Mouse (Mus musculus): ENCODE data around the gene Dpp6.
A peak's percentile ranks its signal among the peaks of the same experiment; 100 is the strongest.

Dpp6 gene

DNA sequence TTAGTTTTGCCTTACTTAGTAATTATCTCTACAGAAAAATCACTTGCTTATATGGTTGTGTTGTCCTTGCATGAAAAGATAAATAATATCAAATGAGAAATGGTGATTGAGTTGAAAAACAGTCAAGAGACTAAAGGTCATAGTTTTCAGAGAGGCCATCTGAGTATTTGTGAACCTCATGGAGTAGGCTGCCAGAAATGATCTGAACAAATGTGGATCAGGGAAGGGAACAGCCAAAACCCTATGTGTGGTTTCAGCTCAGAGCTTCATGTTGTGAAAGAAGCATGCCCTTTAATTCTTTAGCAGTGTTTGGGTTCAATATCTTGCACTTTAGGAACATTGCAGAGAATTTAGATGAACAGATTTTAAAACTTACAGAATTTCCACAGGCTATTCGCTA is 458.9 kb downstream of the Dpp6 start:
- DNase-seq (ENCODE audit: low read depth, low spot score) = no peak

- no peak for DNase-seq (ENCODE audit: low read depth, low spot score)
Measured at GRCm38 (mm10) chr5:27278120-27278645, 461.2 kb downstream of the Dpp6 start.

DNA sequence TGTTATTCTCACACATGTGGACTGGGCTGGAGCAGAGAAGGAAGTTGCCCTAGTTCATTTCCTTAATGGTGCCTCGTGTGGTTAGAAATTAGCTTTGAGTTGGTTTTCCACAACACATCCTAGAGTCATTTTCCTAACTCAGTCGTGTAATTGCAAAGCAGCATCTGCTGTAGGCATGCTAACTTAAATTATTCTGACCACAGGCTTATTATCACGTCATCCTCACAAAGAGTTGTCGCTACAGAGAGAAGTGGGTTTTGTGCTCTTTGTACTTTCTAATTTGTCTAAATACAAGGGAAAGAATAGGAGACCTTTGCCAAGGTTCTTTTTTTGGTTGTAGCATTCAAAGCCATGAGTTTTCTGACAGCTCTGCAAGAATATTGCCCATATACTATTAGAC is 469.9 kb downstream of the Dpp6 start:
- DNase-seq (ENCODE audit: low read depth, low spot score) = no peak

GRCm38 (mm10) chr5:27291378-27291777 is 474.4 kb downstream of the Dpp6 start:
- peak; percentile 24 for DNase-seq (ENCODE audit: low read depth, low spot score)

DNA sequence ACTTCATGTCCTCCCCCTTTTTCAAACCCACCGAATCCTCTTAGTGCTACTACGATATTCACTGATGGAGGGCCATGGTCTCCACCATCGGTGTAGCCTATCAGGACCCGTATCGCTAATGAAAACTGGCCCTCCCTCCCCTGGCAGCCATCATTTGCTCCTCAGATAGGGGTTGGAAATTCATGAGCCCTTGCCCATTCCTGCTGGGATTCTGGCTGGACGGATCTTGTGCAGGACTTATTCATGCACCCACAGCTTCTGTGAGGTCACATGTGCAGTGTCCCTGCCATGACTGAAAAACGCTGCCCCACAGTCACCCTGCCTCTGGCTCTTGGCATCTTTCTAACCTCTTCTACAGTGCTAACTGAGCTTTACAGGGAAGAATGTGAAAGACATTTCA is 475.2 kb downstream of the Dpp6 start:
- no peak for DNase-seq (ENCODE audit: low read depth, low spot score)

- no peak for DNase-seq (ENCODE audit: low read depth, low spot score)
Measured at GRCm38 (mm10) chr5:27304115-27304514, 487.1 kb downstream of the Dpp6 start.

DNA sequence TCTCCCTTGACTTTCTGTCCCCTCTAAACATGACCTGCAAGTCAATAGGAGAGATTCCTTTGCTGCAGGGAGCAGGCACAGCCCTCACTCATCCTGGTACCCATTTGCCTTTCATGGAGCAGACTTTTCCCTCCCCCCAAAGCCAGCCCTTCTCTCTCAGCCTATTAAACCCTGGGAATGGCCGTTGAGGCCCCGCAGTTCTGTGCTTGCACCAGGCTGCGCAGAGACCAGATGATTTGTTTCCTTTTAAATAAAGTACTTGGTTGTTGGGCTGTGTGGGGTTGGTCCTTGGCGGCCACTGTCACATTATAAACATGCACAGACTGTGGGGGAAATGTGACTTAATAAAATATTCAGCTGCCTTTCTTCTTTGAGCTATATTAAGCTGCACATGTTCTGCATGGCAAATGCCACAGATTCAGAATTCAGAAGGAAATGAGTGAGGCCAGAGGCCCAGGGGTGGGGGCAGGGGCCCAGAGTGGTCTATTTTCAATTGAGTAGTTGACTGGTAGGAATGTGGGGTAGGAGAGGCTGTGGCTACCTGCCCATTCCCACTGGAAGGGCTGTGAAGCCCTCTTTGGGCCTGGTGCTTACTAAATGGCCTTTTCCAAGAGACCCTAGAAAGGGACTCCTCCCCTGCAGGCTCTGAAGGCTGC is 489.6 kb downstream of the Dpp6 start:
- no peak for DNase-seq (ENCODE audit: low read depth, low spot score)

DNA sequence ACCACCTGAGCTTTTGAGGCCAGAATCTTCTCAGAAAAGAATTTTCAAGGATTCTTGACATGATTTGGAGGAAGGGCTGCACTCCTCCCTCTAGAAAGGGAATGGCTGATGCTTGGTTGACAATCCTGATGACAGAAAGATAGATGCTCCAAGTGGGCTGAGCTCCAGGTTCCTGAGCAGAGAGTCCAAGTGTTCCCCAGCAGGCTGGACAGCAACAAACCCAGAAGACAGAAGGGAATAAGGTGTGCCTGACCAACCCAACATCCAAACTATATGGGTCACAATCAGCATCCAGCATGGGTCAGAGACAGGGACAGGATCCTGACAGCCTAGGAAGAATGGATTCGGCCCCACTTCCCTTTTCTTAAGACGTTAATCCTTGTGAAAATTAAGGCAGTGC is 493.2 kb downstream of the Dpp6 start:
- no peak for DNase-seq (ENCODE audit: low read depth, low spot score)

- DNase-seq (ENCODE audit: low read depth, low spot score) = no peak
Measured at GRCm38 (mm10) chr5:27316674-27317073, 499.7 kb downstream of the Dpp6 start.

GRCm38 (mm10) chr5:27317264-27317663 is 500.3 kb downstream of the Dpp6 start:
- peak; percentile 71 for DNase-seq (ENCODE audit: low read depth, low spot score)

GRCm38 (mm10) chr5:27317832-27318231 is 500.8 kb downstream of the Dpp6 start:
- DNase-seq (ENCODE audit: low read depth, low spot score) = no peak

- no peak for DNase-seq (ENCODE audit: low read depth, low spot score)
Measured at GRCm38 (mm10) chr5:27319731-27320130, 502.7 kb downstream of the Dpp6 start.

- peak; percentile 55 for DNase-seq (ENCODE audit: low read depth, low spot score)
Measured at GRCm38 (mm10) chr5:27322895-27323792, 506.1 kb downstream of the Dpp6 start.

DNA sequence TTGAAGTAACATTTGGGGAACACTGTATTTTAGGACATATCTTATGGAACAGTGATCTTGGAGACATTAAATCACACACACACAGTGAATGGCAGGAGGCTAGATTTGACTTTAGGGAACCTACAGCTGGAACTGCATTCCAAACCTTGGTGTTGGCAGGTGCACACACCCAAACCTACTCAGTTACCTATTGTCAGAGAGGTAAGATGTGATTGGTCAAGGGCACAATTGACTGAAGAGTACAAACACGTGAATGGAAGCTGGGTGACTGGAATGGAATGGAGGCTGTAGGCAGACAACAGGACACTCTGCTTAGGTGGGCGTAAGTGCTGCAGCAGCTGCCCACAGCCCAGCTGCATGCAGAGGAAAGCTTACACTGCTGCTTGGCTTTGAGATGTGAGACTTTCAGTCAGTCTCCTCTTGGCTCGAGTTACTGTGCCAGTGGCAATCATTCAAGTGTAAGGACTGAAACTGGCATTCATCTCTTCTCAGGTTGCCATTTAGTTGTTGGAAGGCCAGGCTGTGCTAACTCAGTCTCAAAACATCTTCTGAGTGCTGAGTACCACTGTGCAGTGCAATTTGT is 507.4 kb downstream of the Dpp6 start:
- peak; percentile 62 for DNase-seq (ENCODE audit: low read depth, low spot score)

- DNase-seq (ENCODE audit: low read depth, low spot score) = no peak
Measured at GRCm38 (mm10) chr5:27336698-27337097, 519.7 kb downstream of the Dpp6 start.

- no peak for DNase-seq (ENCODE audit: low read depth, low spot score)
Measured at GRCm38 (mm10) chr5:27339196-27340030, 522.4 kb downstream of the Dpp6 start.

DNA sequence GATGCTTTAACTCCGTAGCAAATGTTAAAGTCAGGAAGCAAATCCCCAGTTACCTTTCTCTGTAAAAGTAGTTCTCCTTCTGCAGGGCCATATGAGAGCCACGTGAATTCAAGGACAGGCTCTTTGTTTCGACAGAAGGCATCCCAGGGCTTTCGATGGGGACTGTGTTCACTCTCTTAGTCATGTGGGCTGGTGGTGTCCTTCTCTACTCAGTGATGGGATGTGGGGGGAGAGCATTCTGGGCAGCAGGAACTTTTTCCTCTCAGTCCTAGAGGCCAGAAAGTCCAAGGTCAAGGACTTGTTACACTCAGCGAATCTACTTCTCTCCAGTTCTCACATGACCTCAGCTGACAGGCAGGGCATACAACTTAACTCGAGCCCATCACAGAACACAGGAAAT is 525.3 kb downstream of the Dpp6 start:
- DNase-seq (ENCODE audit: low read depth, low spot score) = no peak

- no peak for DNase-seq (ENCODE audit: low read depth, low spot score)
Measured at GRCm38 (mm10) chr5:27343626-27344025, 526.6 kb downstream of the Dpp6 start.

DNA sequence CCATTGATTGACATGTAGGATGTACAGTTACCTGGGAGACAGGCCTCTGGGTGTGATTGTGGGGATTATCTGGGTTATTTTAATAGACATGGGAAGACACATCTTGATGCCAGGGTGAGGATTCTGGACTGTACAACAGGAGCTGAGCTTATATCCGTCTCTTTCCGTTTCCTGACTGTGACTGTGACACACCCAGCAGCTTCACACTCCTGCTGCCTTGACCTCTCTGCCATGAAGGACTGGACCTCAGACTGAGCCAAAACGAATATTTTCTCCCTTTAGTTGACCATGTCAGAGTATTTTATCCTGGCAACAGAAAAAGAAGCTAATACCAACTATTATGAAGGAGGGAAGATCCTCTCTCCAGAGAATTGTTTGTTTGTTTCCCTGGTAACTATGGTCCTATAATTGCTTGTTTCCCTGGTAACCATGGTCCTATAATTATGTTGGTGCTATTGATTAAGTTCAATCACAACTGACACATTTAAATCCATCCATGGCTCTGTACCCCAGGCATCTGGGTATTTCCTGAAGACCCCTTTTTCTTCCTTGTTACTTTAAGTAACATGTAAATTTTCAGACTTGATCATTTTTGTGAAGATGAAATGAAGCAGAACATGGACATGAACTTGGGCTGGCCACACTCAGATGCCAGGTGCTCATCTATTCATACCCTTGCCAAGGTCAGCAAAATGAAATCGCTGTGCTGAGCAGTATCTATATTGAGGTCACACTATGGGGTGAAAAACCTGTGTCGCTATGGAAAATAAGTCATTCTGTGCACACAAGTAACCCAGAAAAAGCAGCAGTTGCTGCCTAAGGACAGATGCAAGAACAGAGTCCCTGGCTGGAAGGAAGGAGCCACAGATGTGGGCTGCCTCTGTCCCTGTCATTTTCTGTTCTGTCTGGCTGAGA is 531.4 kb downstream of the Dpp6 start:
- DNase-seq (ENCODE audit: low read depth, low spot score) = no peak

DNA sequence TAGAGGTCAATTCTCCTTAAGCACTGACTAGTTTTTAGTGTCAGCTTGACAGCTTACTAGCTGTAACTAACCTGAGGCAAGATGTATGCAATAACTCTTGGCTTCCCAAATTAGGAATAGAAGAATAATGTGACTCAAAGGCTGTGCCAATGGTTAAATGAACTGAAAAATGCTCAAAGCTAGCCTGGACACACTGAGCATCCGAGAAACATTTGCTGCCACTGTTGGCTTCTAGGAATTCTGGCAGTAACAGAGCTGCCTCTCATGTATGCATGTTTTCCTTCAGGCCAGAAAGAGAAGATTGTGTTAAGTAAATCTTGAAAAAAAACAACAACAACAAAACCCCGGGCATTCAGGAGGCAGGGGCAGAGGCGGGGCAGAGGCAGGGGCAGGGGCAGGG is 540.6 kb downstream of the Dpp6 start:
- no peak for DNase-seq (ENCODE audit: low read depth, low spot score)

Data from telencephalon, adult 2 months (tissue).